Mouse (Mus musculus) heart, adult 18-20 months (tissue): ENCODE measurements around the gene Trpm3. TPM values are rescaled to one million over a fixed set of nuclear protein-coding genes. Genes with fewer than 3 reads are reported as not detected.

Experiments
- DNase-seq, 2 experiments: peaks; one replicate each; pipeline ENCODE4 v3.0.0; 2021 to 2022; ENCODE audit warnings: mixed read lengths in 1 of 2
- total RNA-seq, 2 experiments: library from RNA; stranded (reverse); gene quantifications; 2 replicates each; pipeline ENCODE4 v1.2.3; 2021

Gene Trpm3
- total RNA-seq, 2 experiments from 2014 or later = 1.1 TPM

GRCm38 (mm10) chr19:22739240-22739639 lies 600.4 kb downstream of the Trpm3 start:
- no peak for DNase-seq

- peak; percentile 50 to 65 for DNase-seq
Observed at GRCm38 (mm10) chr19:22753311-22753809, 614.5 kb downstream of the Trpm3 start.

GRCm38 (mm10) chr19:22754071-22754470 lies 615.2 kb downstream of the Trpm3 start:
- no peak for DNase-seq

DNA sequence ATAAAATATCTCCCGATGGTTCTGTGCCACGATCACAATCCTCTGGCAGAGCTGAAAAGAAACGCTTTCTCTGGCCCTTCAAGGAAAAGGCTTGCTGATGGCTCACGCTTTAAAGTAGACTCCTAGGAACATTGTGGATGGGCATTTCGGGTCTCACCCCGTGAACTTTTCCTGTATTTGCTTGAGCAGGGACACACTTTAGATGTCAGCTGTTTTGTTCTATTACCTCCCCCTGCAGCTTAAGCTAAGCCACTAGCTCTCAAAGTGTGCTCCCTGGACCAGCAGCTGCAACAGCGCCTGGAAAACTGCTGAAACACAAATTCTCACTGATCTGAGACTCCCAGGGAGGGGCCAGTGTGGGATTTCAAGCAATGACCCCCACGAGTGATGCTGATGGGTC lies 615.7 kb downstream of the Trpm3 start:
- DNase-seq = no peak

DNA sequence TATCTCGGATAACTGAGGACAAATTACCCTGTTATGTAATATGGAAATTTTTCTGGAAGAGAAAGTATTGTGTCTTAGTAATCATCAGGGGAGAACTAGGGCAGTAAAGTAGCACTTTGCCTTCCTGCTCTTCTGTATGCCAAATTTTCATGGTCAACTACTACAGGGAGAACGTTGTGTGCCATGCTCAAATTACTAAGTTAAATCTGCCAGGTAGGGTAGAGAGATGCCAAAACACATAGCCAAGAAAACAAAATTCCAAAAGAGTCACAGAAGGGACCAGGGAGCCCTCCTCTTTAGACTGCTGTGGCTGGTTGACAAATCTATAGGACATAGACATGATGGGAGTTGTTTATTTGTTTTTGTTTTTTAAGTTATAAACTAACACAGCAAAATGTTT lies 619.6 kb downstream of the Trpm3 start:
- no peak for DNase-seq

GRCm38 (mm10) chr19:22768242-22768641 lies 629.4 kb downstream of the Trpm3 start:
- no peak for DNase-seq

DNA sequence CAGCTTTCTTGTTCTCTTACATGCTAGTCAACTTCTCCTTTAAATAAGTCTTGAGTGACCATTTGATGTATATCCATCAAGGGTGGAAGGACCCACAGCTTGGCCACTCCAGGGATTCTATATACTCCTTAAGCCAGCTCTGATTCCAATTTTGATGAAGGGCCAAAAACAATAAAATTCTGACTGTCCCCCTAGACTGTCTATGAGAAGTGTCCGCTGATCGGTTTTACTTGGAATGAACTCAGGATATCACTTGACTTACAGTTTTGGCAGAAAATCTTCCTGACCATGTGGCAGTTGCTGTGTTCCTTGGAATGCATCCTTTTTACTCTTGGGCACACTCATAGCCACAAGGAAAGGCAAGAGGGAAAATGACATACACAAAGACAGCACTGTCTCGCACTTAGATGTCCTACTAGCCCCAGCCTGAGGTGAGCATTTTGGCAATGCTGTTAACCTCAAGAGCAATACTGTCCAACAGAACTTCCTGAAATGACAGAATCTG lies 636.4 kb downstream of the Trpm3 start:
- no peak for DNase-seq

DNA sequence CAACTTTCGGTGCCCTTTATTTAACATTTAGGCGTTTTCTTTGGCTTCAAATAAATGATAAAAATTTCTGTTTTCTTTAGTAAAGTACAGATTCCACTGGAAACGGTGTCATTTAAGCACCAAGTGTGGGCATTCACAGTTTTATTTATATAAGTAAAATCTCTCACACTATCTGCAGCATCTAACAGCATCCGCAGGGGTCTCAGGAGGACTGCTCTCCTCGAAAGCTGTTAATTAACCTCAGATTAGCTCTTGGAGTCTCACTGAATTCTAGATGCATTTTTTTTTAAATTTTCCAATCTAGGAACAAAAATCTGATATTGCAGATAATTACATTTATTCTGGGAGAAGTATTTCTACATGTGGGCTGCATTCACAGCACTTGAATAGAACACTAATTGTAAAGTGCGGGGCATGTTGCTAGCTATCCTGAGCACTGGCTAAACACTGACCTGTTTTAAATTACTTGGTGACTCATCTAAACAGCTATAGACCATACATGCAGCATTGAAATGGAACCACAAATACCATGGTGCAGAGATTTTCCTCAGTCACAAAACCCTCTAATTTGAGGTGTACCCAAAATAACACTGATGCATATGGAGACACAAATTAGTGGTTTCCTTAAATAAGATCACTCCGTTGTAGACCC lies 641.5 kb downstream of the Trpm3 start:
- DNase-seq = no peak

GRCm38 (mm10) chr19:22781579-22781978 lies 642.7 kb downstream of the Trpm3 start:
- no peak for DNase-seq

DNA sequence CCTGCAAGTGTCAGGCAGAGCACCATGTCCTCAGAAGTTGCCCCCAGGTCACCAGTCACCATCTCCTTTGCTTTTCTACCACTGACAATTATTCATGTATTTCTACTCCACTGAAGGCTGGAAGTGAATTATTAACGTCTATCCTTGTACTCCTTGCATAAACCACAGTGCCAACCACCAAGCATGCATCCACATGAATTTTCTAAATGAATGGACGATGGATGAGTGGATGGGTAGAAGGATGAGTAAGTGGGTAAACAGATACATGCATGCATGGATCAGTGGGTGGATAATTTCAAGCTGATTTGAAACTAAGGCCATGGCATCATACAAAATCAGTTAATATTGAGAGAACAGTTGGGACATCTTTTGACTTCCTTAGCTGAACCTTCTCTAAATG lies 644.9 kb downstream of the Trpm3 start:
- no peak for DNase-seq

DNA sequence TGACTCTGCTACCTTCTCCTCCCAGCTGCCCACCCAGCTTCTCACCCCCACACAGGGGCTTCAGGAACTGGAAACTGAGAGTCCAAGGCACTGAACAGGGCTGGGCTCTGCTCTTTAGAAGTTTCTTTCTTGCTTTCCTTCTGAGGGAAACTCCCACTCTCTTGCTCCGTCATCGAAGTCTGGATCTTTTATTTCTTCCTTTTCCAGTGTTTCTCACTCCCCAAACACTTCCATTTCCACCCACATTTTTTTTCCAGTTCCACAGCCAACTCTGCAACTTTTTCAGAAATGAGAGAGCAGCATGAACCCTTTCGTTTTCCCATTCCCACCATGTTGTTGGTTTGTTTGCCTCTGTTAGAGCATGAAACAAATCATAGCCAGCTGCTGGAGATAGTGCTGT lies 650.9 kb downstream of the Trpm3 start:
- DNase-seq = no peak

DNA sequence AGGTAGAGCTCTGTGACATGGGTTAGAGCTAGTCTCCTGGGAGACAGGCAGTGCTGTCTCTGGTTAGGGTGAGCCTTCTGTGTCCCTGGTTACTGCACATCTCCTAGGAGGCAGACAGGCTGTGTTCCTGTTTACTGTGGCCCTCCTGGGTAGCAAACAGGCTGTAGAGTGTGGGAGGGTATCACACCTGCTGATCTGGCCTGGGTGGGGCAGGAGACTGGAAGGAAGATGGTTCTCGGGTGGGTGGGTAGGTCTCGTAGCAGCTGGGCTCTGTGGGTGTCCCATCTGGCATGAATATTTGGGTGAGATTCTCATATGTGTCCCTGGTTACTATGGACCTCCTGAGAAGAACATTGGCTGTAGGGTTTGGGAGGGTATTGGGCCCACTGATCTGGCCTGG lies 658.1 kb downstream of the Trpm3 start:
- DNase-seq = no peak

DNA sequence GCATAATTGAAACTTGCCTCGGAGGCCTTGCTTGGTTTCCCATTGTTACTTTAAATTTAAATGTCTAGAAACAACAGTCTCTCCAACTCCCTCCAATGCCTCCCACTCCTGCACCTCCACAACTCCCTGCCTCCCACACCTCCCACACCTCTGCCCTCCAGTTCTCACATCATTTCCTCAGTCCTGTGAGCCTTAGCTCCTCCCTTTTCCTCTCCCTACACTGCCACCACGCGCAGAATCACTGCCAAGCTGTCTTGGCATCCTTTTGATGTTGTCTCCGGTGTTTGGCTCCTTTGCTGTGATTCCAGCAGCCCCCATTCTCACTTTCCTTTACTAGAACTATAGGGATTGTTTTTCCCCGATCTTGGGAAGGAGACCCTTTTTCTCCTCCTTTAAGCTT lies 661.6 kb downstream of the Trpm3 start:
- no peak for DNase-seq

DNA sequence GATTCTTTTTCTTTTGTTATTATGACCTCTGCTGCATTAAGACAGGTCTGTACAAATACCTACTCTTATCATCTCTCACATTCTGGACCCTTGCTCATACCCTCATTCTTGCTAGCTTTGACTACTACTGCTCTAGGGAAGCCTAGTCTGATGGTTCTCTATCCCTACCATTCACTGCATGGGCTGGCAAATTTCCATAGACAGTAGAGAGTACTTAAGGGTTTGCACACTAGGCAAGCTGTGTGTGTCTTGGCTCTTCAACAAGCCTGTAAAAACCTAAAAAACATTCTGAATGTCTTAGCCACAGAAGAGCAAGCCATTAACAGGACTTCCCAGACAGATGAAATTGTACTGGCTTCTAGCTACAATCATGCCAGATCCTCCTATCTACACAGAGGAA lies 664.5 kb downstream of the Trpm3 start:
- DNase-seq = no peak

- DNase-seq = no peak
Observed at GRCm38 (mm10) chr19:22804311-22804710, 665.5 kb downstream of the Trpm3 start.

GRCm38 (mm10) chr19:22810247-22810646 lies 671.4 kb downstream of the Trpm3 start:
- no peak for DNase-seq

GRCm38 (mm10) chr19:22821741-22822140 lies 682.9 kb downstream of the Trpm3 start:
- no peak for DNase-seq

DNA sequence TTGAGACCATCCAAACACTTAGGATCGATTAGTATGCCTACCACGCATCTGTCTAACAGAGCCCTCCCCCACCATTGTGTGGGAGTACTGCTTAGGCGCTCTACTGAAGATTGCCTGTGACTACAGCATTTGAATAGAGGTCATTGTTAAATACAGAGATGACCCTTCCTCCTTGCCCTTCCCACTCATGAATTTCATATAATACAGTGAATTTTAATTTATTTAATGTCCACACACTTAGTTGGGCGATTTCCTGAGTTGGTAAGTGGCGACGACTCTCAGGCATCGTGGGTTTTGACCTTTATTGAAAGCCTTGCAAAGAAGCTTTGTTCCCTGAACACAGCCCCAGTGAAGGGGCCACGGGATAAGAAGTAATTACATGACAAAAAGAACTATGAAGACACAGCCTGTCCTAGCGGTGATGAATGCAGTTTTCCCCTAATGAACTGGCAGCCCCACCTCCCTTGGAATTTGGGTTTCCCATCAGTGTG lies 684.7 kb downstream of the Trpm3 start:
- no peak for DNase-seq

- DNase-seq = no peak
Observed at GRCm38 (mm10) chr19:22825812-22826211, 687.0 kb downstream of the Trpm3 start.

- DNase-seq = peak in 1 of 2 experiments; percentile 25
Observed at GRCm38 (mm10) chr19:22828198-22828742, 689.4 kb downstream of the Trpm3 start.

- DNase-seq = no peak
Observed at GRCm38 (mm10) chr19:22841081-22842040, 702.5 kb downstream of the Trpm3 start.

DNA sequence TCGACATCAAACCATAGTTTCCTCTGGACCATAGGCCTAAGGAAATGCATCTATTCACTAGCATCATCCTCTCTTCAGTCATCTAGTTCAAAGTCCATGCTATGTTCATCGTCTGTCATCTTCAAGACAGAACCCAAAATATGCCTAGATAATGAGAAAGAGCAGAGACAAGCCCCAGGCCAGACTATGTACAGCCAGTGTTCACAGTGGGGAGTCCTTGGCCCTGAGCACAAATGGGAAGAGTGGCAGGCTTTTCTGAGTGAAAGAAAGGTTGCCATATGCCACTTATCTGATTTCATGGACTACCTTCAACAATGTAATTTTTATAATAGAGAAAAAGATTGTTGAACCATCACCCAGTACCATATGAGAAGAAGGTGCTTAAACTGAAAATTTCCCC lies 703.9 kb downstream of the Trpm3 start:
- no peak for DNase-seq

GRCm38 (mm10) chr19:22847696-22848095 lies 708.9 kb downstream of the Trpm3 start:
- no peak for DNase-seq
